Mouse (Mus musculus) ES-Bruce4 (cell line): ENCODE data around the gene Dnaja3. TPM values are rescaled to one million over a fixed set of nuclear protein-coding genes. Genes with fewer than 3 reads are reported as not detected.
A peak's percentile ranks its signal among the peaks of the same experiment; 100 is the strongest.

Source experiments
- H3K27ac ChIP-seq: 2 replicates; pipeline ENCODE4 v1.5.1; 2012; ENCODE audit warnings: low read length, inconsistent platforms; ENCODE audit not compliant: insufficient read depth
- H3K27me3 ChIP-seq: 2 replicates; pipeline ENCODE4 v1.6.1; 2012; ENCODE audit warnings: mild to moderate bottlenecking, low read length, inconsistent platforms; ENCODE audit not compliant: control insufficient read depth, poor library complexity, insufficient read depth, severe bottlenecking
- H3K36me3 ChIP-seq: 2 replicates; pipeline ENCODE4 v1.6.1; 2012; ENCODE audit warnings: inconsistent platforms, mild to moderate bottlenecking, low read length, moderate library complexity; ENCODE audit not compliant: control insufficient read depth, poor library complexity, insufficient read depth, severe bottlenecking
- H3K4me1 ChIP-seq: one replicate; pipeline ENCODE4 v1.8.1; 2011; ENCODE audit warnings: low read length; ENCODE audit not compliant: control insufficient read depth, insufficient read depth
- H3K4me3 ChIP-seq: 2 replicates; pipeline ENCODE4 v1.5.1; 2011; ENCODE audit warnings: low read depth, mild to moderate bottlenecking, low read length
- H3K9ac ChIP-seq: 2 replicates; pipeline ENCODE4 v1.6.1; 2012; ENCODE audit warnings: low read depth, mild to moderate bottlenecking, inconsistent platforms; ENCODE audit not compliant: poor library complexity, severe bottlenecking
- H3K9me3 ChIP-seq: replicated peaks from 2 replicates; pipeline ENCODE4 v1.6.1; 2012; ENCODE audit warnings: mild to moderate bottlenecking, low read length, inconsistent platforms; ENCODE audit not compliant: control insufficient read depth, poor library complexity, insufficient read depth, severe bottlenecking
- CTCF ChIP-seq: IDR thresholded peaks from one replicate; pipeline ENCODE4 v1.8.1; 2011; ENCODE audit warnings: low read depth, low read length
- EP300 ChIP-seq: IDR thresholded peaks from 2 replicates; pipeline ENCODE4 v1.6.1; 2011; ENCODE audit warnings: low read depth, low read length; ENCODE audit not compliant: insufficient read depth
- POLR2A ChIP-seq: IDR thresholded peaks from one replicate; pipeline ENCODE4 v1.8.1; 2011; ENCODE audit warnings: low read length; ENCODE audit not compliant: insufficient read depth
- polyA plus RNA-seq: library from polyadenylated mRNA; stranded (reverse); fragments of >200 nt; gene quantifications from 2 replicates; pipeline ENCODE4 v1.2.4, GENCODE M21; 2011; ENCODE audit warnings: low read depth; ENCODE audit not compliant: missing spikeins, insufficient read depth, insufficient read length

Gene Dnaja3
- polyA plus RNA-seq, 1 experiment: 55.9 TPM

DNA sequence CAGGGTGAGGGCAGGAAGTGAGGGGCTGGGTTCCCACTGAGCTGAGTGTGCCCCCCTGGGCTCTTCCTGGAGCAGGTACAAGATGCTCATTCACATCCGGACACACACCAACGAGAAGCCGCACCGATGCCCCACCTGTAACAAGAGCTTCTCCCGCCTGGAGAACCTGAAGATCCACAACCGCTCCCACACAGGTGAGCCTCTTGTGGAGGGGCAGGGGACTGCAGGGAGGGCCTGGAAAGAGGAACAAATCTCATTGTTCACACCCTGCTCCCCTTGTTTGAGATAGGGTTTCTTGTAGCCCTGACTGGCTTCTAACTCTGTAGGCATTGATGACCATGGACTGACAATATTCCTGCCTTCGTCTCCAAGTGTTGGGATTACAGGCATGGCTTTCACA, 28.1 kb upstream of the Dnaja3 start:
- peaks cover 16% of the 10 kb centered on the region for H3K36me3 ChIP-seq

DNA sequence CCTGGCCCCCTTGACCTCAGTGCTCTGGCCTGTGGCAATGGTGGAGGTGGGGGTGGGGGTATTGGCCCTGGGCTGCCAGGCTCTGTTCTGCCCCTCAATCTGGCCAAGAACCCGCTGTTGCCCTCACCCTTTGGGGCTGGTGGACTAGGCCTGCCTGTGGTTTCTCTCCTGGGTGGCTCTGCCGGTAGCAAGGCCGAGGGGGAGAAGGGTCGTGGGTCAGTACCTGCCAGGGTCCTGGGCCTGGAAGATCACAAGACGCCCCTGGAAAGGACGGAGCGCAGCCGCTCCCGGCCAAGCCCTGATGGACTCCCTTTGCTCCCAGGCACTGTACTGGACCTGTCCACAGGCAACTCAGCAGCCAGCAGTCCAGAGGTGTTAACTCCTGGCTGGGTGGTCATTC, 26.1 kb upstream of the Dnaja3 start:
- no peak for TF ChIP-seq POLR2A
- TF ChIP-seq CTCF: no peak
- TF ChIP-seq EP300: no peak
- no peak overlapping the region for H3K27ac ChIP-seq

More for the DNA sequence above, 28.1 kb upstream of the Dnaja3 start:
- Histone ChIP-seq H3K4me3 (no peak overlapping the region), H3K27me3 (no peaks in the 10 kb centered on the region), H3K9ac (no peak overlapping the region), H3K9me3 (no peaks in the 10 kb centered on the region), H3K4me1 (no peaks in the 10 kb centered on the region), H3K27ac (no peak overlapping the region)
- TF ChIP-seq POLR2A (no peak), CTCF (peak; percentile 9)

DNA sequence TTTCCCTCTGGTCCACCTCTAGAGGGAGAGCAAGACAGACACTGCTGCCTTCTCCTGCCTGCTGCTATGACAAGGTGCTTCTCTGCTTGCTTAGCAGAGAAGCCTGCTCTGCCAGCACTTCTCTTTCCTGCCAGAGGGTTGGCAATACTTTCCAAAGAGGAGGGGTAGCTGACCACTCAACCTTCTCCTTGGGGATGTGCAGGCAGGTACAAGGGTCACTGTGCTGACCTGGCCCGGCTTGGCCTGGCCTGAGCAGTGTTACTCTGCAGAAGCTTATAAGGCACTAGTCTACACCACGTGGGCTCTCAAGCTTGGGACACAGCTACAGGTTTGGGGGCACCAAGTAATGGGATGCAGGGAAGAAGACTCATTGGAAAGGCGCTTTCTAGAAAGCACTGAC, 25.1 kb upstream of the Dnaja3 start:
- Histone ChIP-seq H3K9me3 (no peaks in the 10 kb centered on the region), H3K27me3 (no peaks in the 10 kb centered on the region), H3K36me3 (peaks cover 18% of the 10 kb centered on the region), H3K4me3 (no peak overlapping the region), H3K27ac (no peak overlapping the region), H3K9ac (no peak overlapping the region), H3K4me1 (no peaks in the 10 kb centered on the region)
- no peak for TF ChIP-seq CTCF
- no peak for TF ChIP-seq POLR2A
- no peak for TF ChIP-seq EP300

More for the DNA sequence above, 26.1 kb upstream of the Dnaja3 start:
- no peaks in the 10 kb centered on the region for H3K9me3 ChIP-seq
- peaks cover 18% of the 10 kb centered on the region for H3K36me3 ChIP-seq
- no peaks in the 10 kb centered on the region for H3K4me1 ChIP-seq
- no peak overlapping the region for H3K4me3 ChIP-seq
- H3K9ac ChIP-seq: no peak overlapping the region
- H3K27me3 ChIP-seq: no peaks in the 10 kb centered on the region

DNA sequence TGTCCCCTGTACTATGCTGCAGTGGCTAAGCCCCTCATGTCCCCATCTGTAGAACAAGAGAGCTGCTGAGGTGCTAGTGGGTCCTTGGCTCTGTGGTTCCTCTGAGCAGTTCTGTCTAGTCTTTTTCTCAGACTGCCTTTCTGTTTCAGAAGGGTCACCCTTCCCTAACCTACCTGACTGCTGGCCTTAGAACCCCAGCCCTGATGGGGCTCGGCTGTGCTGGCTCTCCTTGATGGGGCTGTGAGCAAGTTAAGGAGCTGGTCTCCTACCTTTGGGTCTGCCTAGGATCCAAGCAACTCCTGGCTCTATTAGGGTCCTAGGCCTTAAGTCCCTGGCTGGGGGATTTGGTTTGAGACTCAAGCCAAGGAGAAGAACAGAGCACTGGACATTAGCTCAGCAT, 24.5 kb upstream of the Dnaja3 start:
- Histone ChIP-seq H3K27me3 (no peaks in the 10 kb centered on the region), H3K4me1 (no peaks in the 10 kb centered on the region), H3K36me3 (peaks cover 18% of the 10 kb centered on the region), H3K9ac (no peak overlapping the region), H3K27ac (no peak overlapping the region), H3K4me3 (no peak overlapping the region), H3K9me3 (no peaks in the 10 kb centered on the region)
- TF ChIP-seq EP300 (no peak), CTCF (no peak), POLR2A (no peak)

DNA sequence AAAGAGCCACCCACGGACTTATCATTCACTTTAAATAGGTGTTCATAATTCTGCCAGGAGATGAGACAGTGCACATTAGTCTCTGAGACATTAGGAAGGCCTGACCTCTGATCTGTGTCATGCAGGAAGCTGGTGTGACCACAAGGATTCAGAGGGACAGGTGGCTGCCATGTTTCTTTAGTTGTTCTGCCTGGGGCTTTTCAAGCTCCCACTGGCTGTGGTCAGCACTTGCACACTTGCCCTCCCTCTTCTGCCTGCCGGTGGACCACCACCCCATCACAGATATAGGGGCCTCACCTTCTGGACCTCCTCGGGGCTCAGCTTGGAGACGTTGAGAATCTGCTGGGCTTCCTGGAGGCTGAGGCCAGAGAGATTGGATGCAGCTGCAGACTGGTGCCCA, 23.0 kb upstream of the Dnaja3 start:
- Histone ChIP-seq H3K9ac (no peak overlapping the region), H3K27ac (no peak overlapping the region), H3K36me3 (peaks cover 14% of the 10 kb centered on the region), H3K27me3 (no peaks in the 10 kb centered on the region), H3K4me1 (no peaks in the 10 kb centered on the region), H3K4me3 (no peak overlapping the region), H3K9me3 (no peaks in the 10 kb centered on the region)
- no peak for TF ChIP-seq EP300
- TF ChIP-seq CTCF: no peak
- no peak for TF ChIP-seq POLR2A

DNA sequence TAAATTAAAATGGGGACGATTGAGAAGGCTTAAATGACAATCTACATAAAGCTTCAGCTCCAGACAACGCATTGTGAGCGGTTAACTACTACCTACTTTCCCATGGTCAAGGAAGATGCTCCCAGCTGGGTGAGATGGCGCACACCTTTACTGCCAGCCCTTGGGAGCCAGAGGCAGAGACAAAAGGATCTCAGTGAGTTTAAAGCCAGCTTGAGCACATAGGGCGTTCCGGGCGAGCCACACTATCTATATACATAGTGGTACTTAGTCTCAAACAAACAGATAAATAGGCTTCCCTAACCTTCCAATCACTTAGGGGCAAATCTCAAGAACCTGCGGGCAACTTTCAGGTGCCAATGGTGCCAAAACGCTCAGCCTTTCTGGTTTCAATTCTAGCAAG, 15.7 kb upstream of the Dnaja3 start:
- Histone ChIP-seq H3K4me1 (no peaks in the 10 kb centered on the region), H3K36me3 (no peaks in the 10 kb centered on the region), H3K9ac (peak overlapping the region; percentile 77), H3K9me3 (no peaks in the 10 kb centered on the region), H3K27me3 (no peaks in the 10 kb centered on the region), H3K4me3 (peak overlapping the region; percentile 71), H3K27ac (no peak overlapping the region)
- TF ChIP-seq CTCF: no peak
- no peak for TF ChIP-seq POLR2A
- TF ChIP-seq EP300: no peak
